Mouse (Mus musculus) liver, adult (tissue): ENCODE measurements around the gene Olfr64.

Source experiments
- GATA4 ChIP-seq: IDR thresholded peaks from 2 replicates; pipeline ENCODE4 v1.6.1; 2014; ENCODE audit warnings: mild to moderate bottlenecking, low read length; ENCODE audit not compliant: insufficient replicate concordance

The Olfr64 gene

DNA sequence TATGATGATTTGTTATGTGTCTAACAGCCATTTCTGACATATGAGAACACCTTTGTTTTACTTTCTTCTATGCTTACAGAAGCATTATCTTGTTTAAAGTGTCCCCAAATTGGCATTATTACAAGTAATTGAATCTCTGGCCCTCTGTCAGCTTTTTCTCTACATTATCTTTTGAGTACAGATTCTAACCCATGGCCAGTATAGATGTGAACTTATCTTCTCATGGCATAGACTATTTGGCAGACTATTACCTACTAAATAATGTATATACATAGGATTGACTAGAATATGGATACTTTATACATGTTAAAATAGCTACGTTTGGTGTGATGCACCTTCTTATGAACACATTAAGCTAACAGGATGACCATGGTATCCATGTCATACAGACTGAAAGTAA, 39.6 kb downstream of the Olfr64 start:
- no peak for TF ChIP-seq GATA4

DNA sequence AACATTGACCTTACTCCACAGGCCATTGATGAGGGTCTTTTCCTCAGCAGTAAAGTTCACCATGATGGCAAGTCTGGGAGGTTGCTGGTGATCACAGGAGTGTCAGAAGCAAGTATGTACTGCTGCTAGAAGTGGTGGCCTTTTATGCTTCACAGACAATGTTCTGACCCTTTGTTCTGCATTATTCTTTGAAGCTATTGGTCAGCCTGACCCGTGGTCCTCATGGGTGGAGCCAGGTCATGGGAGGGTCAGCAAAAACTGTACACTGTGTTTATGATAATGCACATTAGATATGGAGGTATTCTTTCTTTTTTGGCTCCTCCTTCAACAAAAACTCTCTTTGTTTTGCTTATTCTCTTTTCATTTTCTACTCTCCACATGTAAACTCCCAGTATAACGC, 41.2 kb downstream of the Olfr64 start, which contains the start of gene Hbb-y:
TSS of gene Hbb-y (minus strand) at position 127 of the 400 bp plus-strand sequence.
- TF ChIP-seq GATA4 = no peak

DNA sequence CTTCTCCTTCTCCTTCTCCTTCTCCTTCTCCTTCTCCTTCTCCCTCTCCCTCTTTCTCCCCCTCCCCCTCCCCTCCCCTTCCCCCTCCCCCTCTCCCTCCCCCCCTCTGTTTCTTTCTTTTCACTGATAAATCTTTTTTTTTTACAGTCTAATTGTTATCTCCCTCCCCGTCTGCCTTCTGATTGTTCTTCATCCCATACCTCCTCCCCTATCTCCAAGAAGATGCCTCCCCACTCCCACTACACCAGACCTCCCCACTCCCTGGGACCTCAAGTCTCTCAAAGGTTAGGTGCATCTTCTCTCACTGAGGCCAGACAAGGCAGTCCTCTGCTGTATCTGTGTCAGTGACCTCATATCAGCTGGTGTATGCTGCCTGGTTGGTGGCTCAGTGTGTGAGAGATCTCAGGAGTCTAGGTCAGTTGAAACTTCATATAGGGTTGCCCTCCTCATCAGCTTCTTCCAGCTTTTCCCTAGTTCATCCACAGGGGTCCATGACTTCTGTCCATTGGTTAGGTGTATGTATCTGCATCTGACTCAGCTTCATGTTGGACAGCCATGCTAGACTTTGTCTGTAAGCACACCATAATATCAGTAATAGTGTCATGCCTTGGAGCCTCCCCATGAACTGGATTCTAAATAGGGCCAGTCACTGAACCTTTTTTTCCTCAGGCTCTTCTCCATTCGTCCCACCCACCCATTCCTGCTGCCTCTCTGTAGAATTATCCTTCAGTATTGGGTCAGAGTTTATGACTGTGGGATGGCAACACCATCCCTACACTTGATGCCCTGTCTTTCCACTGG, 49.6 kb downstream of the Olfr64 start:
- no peak for TF ChIP-seq GATA4

DNA sequence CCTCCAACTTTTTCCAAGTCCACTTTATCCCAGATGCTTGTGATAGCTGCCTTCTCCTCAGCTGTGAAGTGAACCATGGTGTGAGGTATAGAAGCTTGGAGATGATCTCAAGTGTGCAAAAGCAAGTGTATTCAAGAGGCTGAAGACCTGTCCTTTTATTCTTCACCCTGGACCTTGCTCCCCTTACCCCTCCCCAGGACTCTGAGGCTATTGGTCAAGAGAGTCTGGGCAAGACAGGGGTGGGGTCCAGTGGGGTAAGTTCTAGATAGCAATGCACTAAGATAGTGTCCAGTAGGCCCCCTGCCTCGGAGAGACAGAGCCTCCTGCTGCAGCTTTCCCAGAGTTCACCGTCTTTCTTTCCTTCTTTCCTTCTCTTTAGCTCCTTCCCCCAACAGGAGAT, 51.3 kb downstream of the Olfr64 start, which contains the start of gene Hbb-bh1:
TSS of gene Hbb-bh1 (minus strand) at position 131 of the 400 bp plus-strand sequence.
- TF ChIP-seq GATA4 = no peak

DNA sequence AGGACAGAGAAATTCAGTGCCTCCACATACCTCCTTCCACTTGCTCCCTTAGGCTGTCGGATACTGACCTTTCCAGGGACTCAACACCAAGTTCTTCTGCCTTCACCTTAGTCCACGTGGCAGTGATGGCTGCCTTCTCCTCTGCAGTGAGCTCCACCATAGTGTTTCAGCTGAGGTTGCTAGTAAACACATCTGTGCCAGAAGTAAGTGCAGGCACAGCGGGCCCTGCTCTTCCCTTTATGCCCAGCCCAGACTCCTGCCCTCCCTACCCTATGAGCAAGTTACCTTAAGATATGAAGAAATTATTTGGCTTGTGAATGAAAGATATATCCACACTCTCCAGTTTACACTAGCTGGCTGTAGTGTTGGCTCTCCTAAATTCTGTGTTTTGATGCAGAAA, 54.0 kb downstream of the Olfr64 start, which contains the start of gene Hbb-bh2:
TSS of gene Hbb-bh2 (minus strand) at position 253 of the 400 bp plus-strand sequence.
- TF ChIP-seq GATA4 = no peak
